Mouse (Mus musculus) ovary, adult 2 months (tissue): ENCODE measurements around the gene Tmod4. TPM values are rescaled to one million over a fixed set of nuclear protein-coding genes. Genes with fewer than 3 reads are reported as not detected.

Experiments used
- polyA plus RNA-seq: library from polyadenylated mRNA; depleted of rRNA; stranded (reverse); fragments of >200 nt; gene quantifications from 2 replicates; pipeline ENCODE4 v1.2.3, GENCODE M21; 2012; rRNA removed

Gene Tmod4
- 0.54 and 0.90 TPM in 2 replicates for polyA plus RNA-seq

DNA sequence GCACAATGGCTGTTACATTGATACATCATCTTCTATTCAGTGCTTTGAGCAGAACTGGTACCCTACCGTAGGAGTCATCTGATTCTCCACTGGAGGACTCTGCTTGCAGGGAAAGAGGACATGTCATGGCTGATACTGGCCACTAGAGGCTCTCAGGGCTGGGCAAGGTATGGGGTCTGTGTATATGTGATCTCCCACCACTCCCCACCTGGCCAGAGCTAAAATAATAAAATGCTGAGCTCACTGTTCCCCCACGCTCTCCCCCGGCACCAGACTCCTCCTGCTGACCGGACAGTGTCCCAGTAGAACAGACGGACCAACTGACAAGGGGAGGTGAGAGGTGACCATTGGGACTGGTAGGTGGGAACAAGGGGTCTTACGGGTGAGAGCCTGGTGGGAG is at the start of gene Tmod4:
Tmod4 (plus strand) TSS at position 231 of the 400 bp plus-strand sequence.

DNA sequence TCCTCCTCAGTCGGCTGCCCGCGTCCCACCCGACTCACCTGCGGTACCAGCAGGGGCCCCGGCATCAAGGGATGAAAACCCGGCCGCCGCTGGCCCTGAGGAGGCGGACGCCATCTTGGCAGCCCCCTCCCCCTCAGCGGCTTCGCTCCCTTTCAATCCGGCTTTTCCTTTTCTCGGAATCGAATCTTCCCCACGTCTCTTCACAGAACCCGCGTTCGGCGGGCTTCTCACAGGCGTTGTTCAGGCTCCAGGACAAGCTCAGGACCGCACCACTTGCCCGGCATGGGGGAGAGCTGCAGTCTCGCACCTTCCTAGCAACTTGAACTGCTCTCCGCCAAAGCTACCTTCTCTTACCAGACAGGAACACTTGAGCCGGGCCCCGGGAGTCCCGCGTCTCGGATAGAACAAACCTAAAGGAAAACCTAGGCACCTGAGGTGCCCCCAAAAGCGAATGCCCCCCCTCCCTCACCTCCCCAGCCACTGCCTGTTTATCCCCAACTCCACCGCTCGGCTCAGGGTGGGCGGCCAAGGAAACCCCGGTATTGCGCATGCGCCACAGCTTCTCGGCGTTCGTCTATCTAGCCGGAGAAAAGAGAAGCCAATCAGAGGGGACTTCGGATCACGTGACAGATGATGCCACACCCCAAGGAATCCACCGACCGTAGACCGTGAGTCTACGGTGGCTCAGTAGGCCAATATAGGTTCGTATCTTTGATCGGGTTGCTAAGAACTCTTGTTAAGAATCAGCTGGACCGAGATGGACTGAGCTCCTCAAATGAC is 17.7 kb upstream of the Tmod4 start, which contains the start of gene Pip5k1a:
Pip5k1a (minus strand) TSS at position 593 of the 780 bp plus-strand sequence.

DNA sequence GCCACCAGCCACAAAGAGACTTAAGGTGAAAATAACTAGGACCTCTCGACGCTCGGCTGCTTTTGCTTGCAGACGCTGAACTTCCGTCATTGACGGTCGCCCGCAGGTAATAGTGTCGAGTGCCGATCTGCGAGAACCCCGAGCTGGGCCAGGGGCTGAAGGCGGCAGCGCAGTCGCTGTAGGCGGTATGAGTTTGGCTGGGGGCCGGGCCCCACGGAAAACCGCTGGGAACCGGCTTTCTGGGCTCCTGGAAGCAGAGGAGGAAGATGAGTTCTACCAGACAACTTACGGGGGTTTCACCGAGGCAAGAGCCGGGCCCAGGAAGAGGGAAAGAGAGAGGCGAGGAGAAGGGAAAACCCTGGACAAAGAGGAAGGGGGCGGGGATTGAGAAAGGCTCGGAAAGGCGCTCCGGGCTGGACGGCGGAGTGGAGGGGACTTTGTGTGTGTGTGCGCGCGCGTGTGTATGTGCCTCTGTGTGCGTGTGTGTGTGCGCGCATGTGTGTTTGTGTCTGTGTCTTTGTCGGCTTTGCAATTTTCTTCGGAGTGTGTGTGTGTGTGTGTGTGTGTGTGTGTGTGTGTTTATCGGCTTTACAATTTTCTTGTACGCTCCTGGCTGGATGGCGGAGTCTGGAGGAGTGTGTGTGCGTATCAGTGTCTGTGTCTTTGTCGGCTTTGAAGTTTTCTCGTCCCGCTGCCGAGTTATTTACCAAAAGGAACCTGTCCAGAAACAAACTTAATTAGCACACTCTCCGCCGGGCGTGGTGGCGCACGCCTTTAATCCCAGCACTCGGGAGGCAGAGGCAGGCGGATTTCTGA is 13.2 kb upstream of the Tmod4 start, which contains the start of gene Vps72:
Vps72 (plus strand) TSS at position 112 of the 816 bp plus-strand sequence.

GRCm38 (mm10) chr3:95133680-95134101 is 9.4 kb downstream of the Tmod4 start, which contains the start of the genes Scnm1 and Lysmd1:
TSS of gene Scnm1 (minus strand) at chr3:95134011.
TSS of gene Lysmd1 (plus strand) at chr3:95134088.

GRCm38 (mm10) chr3:95141952-95142616 is 17.8 kb downstream of the Tmod4 start, which contains the start of gene Tnfaip8l2:
TSS of gene Tnfaip8l2 (minus strand) at chr3:95142360.

GRCm38 (mm10) chr3:95159987-95160963 is 36.0 kb downstream of the Tmod4 start, which contains the start of gene Sema6c:
TSS of gene Sema6c (plus strand) at chr3:95160457.

Other genes starting within 250 kb of the Tmod4 start
- 212 and 235 TPM in 2 replicates for gene Psmb4, start 237.5 kb upstream of the Tmod4 start, polyA plus RNA-seq
- gene Selenbp1, start 191.4 kb upstream of the Tmod4 start, polyA plus RNA-seq = 95.2 and 101 TPM in 2 replicates
- gene Rfx5, start 170.4 kb upstream of the Tmod4 start, polyA plus RNA-seq = 22.2 and 27.5 TPM in 2 replicates
- 45.6 and 48.2 TPM in 2 replicates for gene Pi4kb, start 149.7 kb upstream of the Tmod4 start, polyA plus RNA-seq
- 33.2 and 37.2 TPM in 2 replicates for gene Zfp687, start 109.0 kb upstream of the Tmod4 start, polyA plus RNA-seq
- gene Psmd4, start 81.9 kb upstream of the Tmod4 start, polyA plus RNA-seq = 182 and 241 TPM in 2 replicates
- gene Pip5k1a, start 17.5 kb upstream of the Tmod4 start, polyA plus RNA-seq = 21.6 and 26.0 TPM in 2 replicates
- gene Vps72, start 13.5 kb upstream of the Tmod4 start, polyA plus RNA-seq = 109 and 113 TPM in 2 replicates
- gene Scnm1, start 9.5 kb downstream of the Tmod4 start, polyA plus RNA-seq = 27.2 and 45.0 TPM in 2 replicates
- 5.7 and 5.8 TPM in 2 replicates for gene Lysmd1, start 9.6 kb downstream of the Tmod4 start, polyA plus RNA-seq
- gene Tnfaip8l2, start 17.9 kb downstream of the Tmod4 start, polyA plus RNA-seq = 9.1 and 13.7 TPM in 2 replicates
- 45.0 and 53.2 TPM in 2 replicates for gene Sema6c, start 36.0 kb downstream of the Tmod4 start, polyA plus RNA-seq
- 8.6 and 10.3 TPM in 2 replicates for gene Gabpb2, start 93.4 kb downstream of the Tmod4 start, polyA plus RNA-seq
- gene Cdc42se1, start 104.3 kb downstream of the Tmod4 start, polyA plus RNA-seq = 36.7 and 47.9 TPM in 2 replicates
- gene Mllt11, start 107.7 kb downstream of the Tmod4 start, polyA plus RNA-seq = 12.2 and 17.0 TPM in 2 replicates
- 0.68 and 1.1 TPM in 2 replicates for gene Gm128, start 117.1 kb downstream of the Tmod4 start, polyA plus RNA-seq
- 3.2 and 4.9 TPM in 2 replicates for gene Bnipl, start 126.7 kb downstream of the Tmod4 start, polyA plus RNA-seq
- gene Mindy1, start 156.9 kb downstream of the Tmod4 start, polyA plus RNA-seq = 164 and 221 TPM in 2 replicates
- gene Prune1, start 157.6 kb downstream of the Tmod4 start, polyA plus RNA-seq = 21.5 and 27.0 TPM in 2 replicates
- 2.6 and 3.0 TPM in 2 replicates for gene Anxa9, start 182.7 kb downstream of the Tmod4 start, polyA plus RNA-seq
- 71.0 and 104 TPM in 2 replicates for gene Cers2, start 190.3 kb downstream of the Tmod4 start, polyA plus RNA-seq
- gene Setdb1, start 232.7 kb downstream of the Tmod4 start, polyA plus RNA-seq = 14.4 and 18.9 TPM in 2 replicates